Mouse (Mus musculus) lung, postnatal 0 days (tissue): ENCODE results near the gene Olfr76.

Source experiments
- CTCF ChIP-seq: IDR thresholded peaks from 2 replicates; pipeline ENCODE4 v1.5.1; 2016; ENCODE audit warnings: antibody characterized with exemption, mild to moderate bottlenecking
- EP300 ChIP-seq: IDR thresholded peaks from 2 replicates; pipeline ENCODE4 v1.6.1; 2016; ENCODE audit warnings: antibody characterized with exemption, mild to moderate bottlenecking, control low read depth

GRCm38 (mm10) chr19:12123103-12123502, at the start of gene Olfr76:
- TF ChIP-seq CTCF = no peak
- TF ChIP-seq EP300 = no peak
